Mouse (Mus musculus): Measurements from ENCODE around the gene Ciapin1.

Gene Ciapin1

DNA sequence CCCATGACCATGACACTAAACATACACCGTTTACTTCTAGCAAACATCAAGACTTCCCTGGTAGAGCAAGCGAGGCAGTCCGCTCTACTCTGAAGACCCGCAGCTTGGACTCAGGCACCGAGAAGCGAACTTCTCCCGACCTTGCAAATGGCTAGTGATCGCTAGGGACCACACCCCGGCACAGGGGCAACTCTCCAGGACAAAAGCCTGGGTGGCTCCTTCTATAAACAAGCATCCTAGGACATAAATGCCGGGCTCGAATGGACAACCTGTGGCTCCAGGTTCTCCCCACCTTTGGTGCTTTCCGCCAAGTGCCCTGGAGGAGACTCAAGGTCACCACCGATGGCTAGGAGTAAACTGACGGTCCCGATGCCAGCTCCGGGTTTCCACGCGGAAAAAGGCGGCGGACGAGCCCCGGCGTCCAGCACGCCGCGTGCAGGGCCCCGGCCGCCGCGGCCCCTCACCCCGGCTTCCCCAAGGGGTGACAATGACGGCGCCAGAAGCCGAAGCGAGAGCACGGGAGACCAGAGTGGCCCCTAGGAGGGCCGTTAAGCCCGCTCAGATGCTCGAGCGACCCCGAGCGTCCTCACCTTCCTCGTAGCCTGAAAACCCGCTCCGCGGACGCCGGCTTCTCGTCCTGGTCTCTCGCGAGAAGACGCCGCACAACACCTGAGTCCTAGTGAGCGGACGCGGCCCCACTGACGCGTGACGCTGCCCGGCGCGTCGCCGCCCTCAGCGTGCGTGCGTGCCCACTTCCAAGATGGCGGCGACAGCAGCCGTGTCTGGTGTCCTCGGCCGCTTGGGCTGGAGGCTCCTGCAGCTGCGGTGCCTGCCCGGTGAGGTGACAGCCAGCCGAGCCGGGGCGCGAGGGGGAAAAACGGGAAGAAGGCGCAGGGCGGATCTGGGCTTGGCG, at the start of gene Ciapin1, which contains the start of gene Coq9:
Gene Ciapin1, minus strand, starts transcription at position 697 of the 913 bp plus-strand sequence.
Gene Coq9, plus strand, starts transcription at position 660 of the 913 bp plus-strand sequence.
- DNase-seq (ENCODE audit: low spot score in 2 of 2), result peak; percentile 94 to 95

DNA sequence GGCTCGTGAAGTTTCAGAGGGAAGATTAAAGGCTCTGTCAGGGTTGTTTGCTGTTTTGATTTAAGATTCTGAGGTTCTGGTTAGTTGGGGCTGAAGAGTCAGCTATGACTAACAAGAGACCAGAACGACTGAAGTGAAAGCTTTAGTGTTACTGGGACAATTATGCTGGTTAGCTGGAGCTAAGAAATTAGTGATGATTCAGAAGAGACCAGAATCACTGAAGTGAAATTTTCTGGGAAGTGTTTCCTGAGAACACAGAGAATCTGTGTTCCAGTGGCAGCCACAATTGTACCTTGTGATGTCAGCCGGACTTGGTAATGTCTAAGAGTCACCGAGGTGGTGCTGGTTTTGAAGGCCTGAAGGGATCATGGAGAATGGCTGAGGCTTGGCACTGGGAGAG, 42.6 kb upstream of the Ciapin1 start:
- no peak for DNase-seq (ENCODE audit: low spot score in 2 of 2)

DNA sequence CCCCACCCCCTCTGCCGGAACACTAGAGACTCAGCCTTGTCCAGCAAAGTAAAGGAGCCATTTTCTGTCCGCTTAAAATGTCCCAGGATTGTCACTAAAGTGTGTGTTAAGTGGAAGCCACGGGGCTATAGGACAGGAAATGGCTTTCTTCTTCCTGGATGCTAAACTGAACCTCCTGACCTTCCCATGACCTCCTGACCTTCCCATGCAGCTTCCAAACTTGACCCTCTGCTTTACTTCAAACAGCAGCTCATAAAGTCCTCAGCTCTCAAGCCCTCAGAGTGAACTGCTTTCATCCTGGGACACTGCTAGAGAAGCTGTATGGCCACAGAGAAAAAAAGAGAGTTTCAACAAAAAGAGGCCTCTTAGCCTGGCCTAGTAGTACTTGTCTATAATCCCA, 38.7 kb upstream of the Ciapin1 start:
- DNase-seq (ENCODE audit: low spot score in 2 of 2), result no peak

DNA sequence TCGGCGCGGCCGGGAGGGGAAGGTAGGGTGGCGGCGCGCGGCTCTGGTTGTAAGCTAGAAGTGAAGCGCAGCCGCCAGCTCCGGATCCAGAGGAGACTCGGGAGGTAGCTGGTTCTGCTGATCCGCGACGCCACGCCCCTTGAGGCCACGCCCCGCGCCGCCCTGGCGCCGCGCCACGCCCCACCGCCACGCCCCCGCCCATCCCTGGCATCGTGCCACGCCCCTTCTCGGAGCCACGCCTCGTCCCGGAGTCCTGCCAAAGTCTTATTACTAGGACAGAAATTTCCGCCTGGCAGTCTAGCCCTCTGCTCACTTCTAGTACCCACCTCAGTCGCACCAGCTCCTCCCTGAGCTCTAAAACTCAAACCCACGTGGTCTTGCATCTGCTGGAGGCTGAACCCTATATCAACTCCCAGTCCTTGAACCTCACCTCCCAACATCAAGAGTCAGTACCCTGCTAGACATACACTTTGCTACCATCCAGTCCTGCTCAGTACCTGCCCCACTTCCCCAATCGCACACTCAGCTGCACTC, 38.1 kb upstream of the Ciapin1 start, which contains the start of gene Dok4:
Gene Dok4, minus strand, starts transcription at position 134 of the 534 bp plus-strand sequence.
- DNase-seq (ENCODE audit: low spot score in 2 of 2), result peak; percentile 59 to 60

DNA sequence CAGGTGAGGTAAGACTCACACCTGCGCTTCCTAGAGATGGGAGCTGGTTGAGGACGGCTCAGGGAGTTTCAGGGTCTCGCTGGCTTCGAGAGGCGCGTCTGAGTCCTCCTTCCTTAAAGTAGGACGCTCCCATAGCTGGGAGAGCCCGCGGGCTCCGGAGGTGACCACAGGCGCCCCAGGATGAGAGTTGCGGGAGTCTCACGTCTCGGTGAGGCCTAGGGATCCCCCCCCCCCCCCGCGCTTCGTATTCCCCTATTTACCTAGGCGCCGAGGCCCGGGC, 37.7 kb upstream of the Ciapin1 start:
- no peak for DNase-seq (ENCODE audit: low spot score in 2 of 2)

DNA sequence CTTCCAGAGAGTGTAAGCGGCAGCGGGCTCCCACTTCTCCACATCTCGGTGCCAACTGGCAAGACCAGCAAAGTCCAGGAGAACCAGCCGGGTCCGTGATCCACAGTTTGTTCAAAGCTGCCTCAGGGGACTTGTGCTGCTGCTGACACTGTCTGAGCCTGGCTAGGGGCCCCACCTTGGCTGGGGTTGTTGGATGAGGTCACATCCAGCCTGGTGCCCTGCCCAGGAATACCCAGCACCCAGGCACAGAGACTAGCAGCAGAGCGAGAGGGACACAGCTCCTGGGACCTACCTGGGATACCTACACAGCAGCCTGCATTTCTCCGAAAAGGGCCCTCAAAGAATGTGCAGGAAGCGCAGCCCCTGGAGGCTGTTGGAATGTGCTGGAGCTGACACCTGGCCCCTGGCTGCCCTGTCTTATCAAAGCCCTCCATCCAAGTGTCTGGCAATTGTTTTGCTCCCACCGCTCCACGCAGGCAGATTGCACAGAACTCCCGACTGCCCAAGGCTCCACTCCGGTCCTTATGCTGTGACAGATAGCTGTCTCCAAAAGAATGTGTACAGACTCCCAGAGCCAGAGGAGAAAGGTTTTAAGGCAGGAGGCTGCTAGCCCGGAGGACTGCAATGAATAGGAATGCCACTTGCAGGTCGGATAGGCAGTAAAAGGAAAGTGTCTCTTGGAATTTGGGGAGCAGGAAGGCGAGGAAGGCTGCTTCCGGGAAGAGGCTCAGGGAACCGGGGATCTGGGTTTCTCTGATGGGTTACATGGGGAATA, 37.1 kb upstream of the Ciapin1 start:
- DNase-seq (ENCODE audit: low spot score in 2 of 2), result no peak

DNA sequence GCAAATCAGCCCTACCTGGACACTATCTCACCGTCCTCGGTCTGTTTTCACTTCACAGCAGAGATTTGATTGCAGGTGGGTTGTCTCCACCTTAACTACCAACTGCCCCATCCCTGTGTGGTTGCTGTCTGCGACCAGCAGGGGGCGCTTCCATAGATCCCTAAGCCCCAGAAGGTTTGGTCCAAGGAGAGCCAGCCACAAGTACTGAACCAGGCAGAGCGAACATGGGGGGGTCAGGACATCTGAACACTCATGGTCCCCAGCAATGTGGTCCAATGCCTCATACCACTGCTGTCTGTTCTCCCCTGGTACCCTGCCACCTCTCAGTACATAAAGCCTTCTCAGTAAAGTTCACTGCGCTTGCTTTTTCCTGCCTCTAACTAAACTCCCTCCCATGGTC, 36.2 kb upstream of the Ciapin1 start:
- no peak for DNase-seq (ENCODE audit: low spot score in 2 of 2)

DNA sequence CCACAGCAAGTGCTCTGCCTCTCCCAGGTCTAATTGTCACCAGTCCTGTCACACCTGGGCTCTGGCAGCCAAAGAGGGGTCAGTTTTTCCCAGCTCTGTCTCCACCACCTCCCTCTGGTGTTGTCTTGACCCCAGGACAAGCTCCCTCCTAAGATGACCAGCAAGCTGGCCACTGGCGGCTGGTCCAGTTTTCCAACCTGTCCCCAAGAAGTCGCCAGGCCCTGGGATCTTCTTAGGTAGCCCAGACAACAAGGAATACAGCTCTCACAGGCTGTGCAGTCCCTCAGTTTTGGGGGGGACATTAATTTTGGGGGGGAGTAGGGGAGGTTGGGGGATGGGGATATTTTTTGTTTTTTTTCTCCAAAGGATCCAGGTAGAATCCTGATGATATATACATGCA, 34.4 kb upstream of the Ciapin1 start:
- DNase-seq (ENCODE audit: low spot score in 2 of 2), result no peak

DNA sequence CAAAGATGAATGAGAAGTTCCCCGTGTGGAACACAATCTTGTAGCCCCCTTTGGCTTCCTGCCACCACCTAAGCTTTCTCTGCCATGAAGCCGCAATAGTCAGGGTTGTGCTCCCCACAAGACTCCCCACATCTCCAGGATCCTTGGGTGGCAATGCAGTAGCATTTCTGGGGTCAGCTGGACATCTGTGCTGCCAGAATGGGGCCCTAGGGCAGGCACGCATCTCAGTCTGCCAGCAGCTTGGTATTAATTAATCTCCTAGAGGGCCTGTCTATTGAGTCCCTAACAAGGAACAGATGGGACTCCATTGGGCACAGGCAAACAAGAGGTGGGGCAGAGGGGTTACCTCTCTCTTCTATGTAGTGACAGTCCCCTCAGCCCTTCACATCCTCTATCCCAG, 34.0 kb upstream of the Ciapin1 start:
- no peak for DNase-seq (ENCODE audit: low spot score in 2 of 2)

DNA sequence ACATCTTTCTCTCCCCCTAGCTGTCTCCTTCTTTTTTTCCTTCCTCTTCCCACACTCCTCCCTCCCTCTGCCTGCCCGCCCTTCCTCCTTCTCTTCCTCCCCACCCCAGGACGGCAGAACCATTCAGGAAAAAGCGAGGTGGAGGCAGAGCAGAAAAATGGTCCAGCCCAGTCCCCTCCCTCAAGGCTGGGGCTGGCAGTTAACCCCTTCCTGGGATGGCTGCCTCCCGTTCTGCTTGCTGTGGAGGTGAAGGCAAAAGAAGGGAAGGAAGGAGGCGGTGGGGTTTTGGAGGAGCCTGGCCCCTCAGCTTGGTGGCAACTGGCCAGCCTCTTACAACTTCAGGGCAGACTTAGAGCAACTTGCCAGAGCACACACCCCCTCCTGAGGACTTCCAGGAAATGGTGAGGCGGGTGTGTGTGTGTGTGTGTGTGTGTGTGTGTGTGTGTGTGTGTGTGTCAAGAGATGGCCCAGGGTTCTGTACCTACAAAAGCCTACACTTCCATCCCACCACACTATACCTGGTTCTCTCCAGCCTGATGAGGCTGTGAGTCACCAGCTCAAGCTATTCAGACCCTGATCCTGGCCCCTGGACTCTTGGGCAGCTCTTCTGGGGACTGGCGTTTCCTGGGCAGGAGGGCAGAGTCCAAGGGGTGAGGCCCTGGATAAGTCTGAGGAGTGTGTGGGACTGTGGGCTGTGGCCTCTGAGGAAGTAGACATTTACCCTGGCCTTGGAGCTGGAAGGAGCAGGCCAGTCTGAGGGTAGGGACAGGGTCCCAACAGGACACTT, 33.1 kb upstream of the Ciapin1 start:
- peak; percentile 62 to 63 for DNase-seq (ENCODE audit: low spot score in 2 of 2)

DNA sequence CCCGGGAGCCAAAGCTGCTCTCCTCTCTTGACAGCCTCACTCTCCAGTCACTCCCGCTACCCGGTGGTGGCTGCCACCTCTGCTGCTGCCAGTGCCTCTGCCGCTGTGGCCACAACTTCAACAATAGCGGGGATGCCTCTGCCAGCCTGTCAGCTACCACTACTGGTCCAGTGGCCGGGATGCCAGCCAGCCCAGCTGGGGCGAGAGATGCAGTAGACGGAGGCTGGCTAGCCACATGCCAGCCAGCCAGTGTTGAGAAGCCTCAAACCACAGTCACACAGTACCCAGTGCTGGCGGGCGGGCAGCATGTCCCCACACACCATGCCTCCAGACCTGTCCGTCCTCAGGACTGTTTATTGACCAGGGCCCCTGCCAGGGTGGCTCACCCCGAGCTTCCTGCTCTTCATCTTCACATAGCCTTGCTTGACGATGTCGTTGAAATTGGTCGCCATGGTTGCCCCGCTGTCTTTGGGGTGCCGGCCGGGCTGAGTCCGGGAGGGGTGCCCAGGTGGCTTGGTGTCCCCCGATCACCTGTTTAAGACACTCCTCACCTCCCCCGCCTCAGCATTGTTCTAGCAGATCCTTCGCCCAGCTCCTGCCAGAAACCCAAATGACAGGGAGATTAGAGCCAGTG, 32.4 kb upstream of the Ciapin1 start:
- peak; percentile 59 to 60 for DNase-seq (ENCODE audit: low spot score in 2 of 2)

DNA sequence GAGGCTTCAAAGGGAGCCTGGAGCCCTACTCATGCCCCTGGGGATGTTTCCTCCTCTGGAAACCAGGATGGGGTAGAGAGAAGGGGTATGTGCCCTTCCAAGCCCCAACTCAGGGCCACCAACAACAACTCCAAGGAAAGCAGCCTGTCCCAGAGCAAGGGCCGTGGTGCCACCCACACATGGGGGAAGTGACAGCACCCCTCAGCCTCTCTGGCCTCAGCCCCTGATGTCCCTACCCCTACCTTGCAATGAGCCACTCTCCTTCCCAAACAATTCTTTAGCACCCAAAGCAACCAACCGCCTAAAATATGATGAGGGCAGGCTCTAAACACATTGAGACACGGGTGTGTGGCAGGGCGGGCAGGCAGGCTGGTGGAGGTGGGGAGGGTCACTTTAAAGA, 31.8 kb upstream of the Ciapin1 start:
- no peak for DNase-seq (ENCODE audit: low spot score in 2 of 2)

DNA sequence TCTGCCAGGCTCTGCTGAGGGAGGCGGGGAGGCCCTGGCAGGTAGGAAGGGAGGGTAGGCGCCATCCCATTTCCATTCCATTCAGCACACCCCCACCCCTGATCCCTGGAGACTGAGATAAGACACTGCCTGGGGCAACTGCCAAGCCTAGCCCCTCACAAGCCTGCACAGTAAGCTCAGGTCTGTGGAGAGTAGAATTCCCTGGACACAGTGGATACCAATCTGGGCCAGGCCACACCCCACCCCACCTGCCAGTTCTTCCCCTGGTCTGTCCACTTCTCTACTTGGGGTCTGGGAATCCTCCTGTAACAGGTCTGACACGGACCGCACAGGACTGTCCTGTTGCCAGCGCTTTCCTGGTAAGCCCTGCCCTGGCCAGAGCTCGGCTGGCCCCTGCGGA, 31.0 kb upstream of the Ciapin1 start:
- DNase-seq (ENCODE audit: low spot score in 2 of 2), result no peak

DNA sequence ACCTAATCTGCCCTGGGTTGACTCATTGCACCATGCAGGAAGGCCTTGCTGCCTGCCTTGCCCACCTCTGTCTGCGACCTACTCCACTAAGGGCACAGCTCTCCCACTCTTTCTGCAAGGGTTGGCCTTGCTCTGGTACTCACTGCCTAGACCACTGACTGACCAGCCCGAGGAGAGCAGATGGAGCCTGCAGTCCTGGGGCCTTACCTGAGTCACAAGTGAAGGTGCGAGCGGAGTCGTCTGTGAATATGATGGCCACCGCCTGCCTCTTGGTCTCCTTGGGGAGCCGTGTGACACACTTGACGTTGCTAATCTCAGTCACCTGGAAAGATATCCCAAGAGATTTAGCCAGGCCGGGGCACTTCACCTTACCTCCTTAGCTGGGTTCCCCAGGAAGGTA, 28.8 kb upstream of the Ciapin1 start:
- DNase-seq (ENCODE audit: low spot score in 2 of 2), result no peak

DNA sequence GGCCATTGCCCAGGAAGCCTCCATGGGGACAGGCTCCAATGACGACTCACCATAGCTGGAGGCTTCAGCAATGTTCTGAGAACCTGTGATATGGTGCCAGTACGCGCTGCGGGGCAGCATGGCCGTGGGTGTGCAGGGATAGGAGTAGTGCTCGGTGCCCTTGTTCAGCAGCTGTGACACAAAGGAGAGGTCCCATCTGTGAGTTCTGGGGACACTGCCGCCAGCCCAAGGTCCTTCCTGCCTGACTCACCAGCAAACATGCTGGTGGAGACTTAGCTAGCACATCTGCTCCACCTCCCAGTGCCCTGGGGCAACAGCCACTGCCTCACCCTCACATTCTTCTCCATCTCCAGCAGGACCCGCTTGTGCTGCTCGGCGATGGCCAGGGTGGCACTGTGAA, 27.1 kb upstream of the Ciapin1 start:
- DNase-seq (ENCODE audit: low spot score in 2 of 2), result no peak

DNA sequence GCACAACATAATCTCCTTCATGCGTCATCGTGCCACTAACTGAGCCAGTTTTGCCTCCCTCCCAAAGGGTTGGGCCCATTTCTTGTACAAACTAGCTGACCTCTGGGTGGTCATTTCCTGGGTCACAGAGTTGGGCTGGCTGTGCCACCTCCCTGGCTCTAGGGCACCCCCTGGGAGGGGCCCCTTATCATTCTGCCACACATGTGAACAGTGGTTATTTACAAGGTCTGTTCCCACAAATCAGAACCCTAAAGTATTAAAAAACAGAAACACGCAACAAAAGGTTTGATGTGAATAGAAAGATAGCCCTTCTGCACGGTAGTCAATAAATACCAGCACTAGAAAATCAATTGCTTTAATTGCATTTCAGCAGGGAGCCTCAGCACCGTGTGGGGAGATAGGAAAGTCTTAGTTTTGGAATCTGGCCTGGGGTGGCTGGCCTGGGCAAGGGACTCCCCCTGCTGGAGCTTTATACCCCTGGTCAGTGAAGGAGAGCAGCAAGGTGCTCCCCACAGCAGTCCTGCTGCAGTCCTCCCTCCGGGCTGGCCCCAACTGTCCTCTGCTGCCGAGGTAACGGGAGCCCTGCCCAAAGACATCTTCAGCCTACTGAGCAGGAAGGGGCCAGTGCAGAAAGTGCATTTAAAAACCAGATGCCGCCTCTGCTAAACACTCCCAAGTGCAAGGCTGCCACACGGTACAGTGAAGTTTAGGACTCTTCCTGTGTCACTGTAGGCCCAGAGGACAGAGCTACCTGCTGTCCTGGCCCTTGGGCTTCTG, 25.9 kb upstream of the Ciapin1 start:
- DNase-seq (ENCODE audit: low spot score in 2 of 2), result no peak

DNA sequence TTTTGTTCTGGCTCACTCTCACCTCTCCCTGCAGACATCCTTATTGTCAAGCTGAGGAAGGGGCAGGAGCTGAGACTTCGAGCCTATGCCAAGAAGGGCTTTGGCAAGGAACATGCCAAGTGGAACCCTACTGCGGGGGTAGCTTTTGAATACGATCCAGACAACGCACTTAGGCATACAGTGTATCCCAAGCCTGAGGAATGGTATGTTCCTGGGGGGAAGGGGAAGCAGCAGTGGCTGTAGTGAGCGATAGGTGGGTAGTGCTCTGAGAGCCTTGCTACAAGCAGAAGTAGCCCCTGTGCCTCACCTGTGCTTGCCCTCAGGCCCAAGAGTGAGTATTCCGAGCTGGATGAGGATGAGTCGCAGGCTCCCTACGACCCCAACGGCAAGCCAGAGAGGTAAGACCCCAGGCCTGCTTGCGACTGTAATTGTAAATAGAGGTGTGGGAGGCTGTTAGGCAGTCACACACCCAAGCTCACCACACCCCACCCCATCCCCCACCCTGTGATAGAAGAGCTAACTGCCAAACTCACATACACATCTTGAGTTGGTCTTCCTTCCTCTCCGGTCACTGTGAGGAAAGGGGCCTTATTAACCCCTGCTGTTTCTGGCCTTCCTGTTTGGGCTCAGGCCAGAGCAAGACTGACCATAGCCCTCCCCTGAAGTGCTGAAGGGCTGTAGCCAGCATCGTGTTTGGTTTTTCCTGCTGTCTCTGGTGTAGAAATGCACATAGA, 24.5 kb upstream of the Ciapin1 start:
- no peak for DNase-seq (ENCODE audit: low spot score in 2 of 2)

DNA sequence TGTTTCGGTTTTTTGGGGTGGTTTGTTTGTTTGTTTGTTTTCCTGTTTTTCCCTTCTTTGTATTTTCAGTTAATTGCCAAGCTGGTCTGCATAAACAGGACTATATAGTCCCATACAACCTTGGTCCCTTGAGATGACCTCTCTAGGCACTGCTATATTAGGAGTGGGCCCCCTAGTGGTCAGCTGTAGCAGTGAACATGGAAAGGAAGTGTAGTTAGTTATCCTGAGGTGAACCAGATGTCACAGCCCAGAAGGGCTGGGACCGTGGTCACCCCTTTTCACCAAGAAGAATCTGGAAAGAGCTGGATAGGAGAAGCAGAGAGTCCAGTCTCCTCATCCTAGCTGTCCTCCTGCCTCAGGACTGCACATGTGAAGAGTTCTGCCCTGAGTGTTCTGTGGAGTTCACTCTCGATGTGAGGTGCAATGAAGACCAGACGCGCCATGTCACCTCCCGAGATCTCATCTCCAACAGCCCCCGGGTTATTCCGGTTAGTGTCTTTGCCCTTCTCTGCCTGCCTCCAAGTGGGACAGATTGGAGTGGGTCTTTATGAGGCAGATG, 23.3 kb upstream of the Ciapin1 start:
- no peak for DNase-seq (ENCODE audit: low spot score in 2 of 2)

DNA sequence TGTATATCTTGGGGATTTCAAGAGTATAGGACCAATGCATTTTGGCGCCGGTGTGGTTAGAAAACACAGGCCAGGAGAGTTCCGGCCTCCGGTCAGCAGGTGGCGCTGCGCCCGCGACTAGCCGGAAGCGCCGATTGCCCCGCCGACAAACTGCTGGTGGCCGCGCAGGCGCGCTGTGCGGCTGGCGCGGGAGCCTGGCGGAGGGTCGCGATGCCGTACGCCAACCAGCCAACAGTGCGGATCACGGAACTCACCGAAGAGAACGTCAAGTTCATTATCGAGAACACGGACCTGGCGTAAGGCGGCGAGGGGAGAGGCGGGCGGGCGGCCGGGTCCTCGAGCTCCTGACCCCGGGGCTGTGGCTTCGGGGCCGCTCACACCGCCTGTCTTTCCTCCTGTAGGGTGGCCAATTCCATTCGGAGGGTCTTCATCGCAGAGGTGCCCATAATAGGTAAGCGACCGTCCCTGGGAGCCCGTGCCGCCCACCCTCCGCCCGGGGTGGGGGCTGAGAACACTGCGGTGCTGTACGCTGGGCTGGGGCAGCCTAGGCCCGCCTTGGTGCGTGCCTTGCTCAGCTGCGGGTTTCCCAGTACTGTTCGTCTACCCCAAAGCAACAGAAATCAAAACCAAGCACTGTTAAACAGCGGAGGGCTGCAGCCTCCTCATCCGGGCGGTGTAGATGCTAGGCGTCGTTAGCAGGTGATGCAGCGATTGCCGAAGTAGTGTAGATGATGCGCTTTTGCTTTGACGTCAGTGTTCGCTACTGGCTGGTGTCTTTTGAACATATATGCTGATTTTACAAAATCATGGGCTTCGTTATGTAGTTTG, 19.4 kb upstream of the Ciapin1 start, which contains the start of gene Polr2c:
Gene Polr2c, plus strand, starts transcription at position 105 of the 828 bp plus-strand sequence.
- peak; percentile 83 to 84 for DNase-seq (ENCODE audit: low spot score in 2 of 2)

All from right cerebral cortex, postnatal 36 days (tissue).